Mouse (Mus musculus): ENCODE results near the gene Rbl2. TPM values are rescaled to one million over a fixed set of nuclear protein-coding genes. Genes with fewer than 3 reads are reported as not detected.

Rbl2 gene
- polyA plus RNA-seq, 1 experiment from 2014 or later, result 20.0 TPM

DNA sequence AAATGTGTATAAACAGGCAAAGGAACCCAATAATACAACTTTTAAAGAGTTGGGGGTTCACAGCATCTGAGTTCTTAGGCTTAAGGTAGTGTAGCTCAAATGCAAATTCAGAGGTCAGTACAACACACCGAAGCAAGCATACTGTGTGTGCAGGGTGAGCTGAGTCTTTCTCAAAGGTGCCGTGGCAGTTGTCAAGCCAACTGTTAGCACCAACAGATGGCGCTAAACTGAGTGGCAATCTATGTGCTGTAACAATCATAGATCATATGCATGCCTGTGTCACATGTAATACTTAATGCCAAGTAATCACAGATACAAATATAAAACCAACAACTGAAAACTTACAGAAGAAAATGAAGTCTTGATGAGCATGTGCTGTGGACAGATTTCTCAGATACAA lies 48.3 kb downstream of the Rbl2 start:
- peaks cover 31% of the 10 kb centered on the region for H3K36me3 ChIP-seq (ENCODE audit: control insufficient read depth, insufficient read depth, low read length)
- no peaks in the 10 kb centered on the region for H3K27me3 ChIP-seq (replicated peaks; ENCODE audit: control insufficient read depth, insufficient read depth, low read length)
- no peak overlapping the region for H3K9ac ChIP-seq (ENCODE audit: low read depth, low read length)
- no peaks in the 10 kb centered on the region for H3K9me3 ChIP-seq (ENCODE audit: control insufficient read depth, low read length)
- ATAC-seq, result no peak
- H3K27ac ChIP-seq (ENCODE audit: low read depth, low read length), result no peak overlapping the region
- H3K4me3 ChIP-seq (ENCODE audit: low read length), result no peak overlapping the region
- no peak overlapping the region for H3K4me2 ChIP-seq (ENCODE audit: low read length)
- 78% methylated on average over 3 of the region's 3 CpGs for WGBS
- no peaks in the 10 kb centered on the region for H3K4me1 ChIP-seq (ENCODE audit: control insufficient read depth, insufficient read depth, low read depth, low read length)

DNA sequence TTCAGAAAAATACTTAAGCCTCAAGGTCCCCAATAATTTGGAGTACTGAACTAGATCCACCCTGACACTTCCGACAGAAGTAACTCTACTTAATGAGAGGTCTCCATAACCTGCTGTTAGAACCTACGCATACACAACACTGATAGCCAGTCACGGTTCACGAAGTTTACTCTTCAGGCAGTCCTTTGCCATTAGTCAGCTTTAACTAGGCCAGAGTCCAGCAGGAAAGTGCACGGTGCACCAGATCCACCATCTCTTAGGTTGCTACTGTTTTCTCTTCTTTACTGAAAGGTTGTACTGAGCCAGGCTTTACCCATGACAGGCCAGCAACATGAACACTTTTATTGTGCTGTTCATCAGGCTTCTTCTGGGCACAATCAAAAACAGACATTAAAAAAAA lies 54.5 kb downstream of the Rbl2 start:
- Histone ChIP-seq H3K4me3 (ENCODE audit: low read length) (no peak overlapping the region), H3K27ac (ENCODE audit: low read depth, low read length) (no peak overlapping the region), H3K9ac (ENCODE audit: low read depth, low read length) (no peak overlapping the region), H3K36me3 (ENCODE audit: control insufficient read depth, insufficient read depth, low read length) (peaks cover 59% of the 10 kb centered on the region), H3K27me3 (replicated peaks; ENCODE audit: control insufficient read depth, insufficient read depth, low read length) (no peaks in the 10 kb centered on the region), H3K9me3 (ENCODE audit: control insufficient read depth, low read length) (no peaks in the 10 kb centered on the region), H3K4me2 (ENCODE audit: low read length) (no peak overlapping the region), H3K4me1 (ENCODE audit: control insufficient read depth, insufficient read depth, low read depth, low read length) (no peaks in the 10 kb centered on the region)
- WGBS, result 96% methylated on average over 5 of the region's 5 CpGs
- ATAC-seq, result no peak

DNA sequence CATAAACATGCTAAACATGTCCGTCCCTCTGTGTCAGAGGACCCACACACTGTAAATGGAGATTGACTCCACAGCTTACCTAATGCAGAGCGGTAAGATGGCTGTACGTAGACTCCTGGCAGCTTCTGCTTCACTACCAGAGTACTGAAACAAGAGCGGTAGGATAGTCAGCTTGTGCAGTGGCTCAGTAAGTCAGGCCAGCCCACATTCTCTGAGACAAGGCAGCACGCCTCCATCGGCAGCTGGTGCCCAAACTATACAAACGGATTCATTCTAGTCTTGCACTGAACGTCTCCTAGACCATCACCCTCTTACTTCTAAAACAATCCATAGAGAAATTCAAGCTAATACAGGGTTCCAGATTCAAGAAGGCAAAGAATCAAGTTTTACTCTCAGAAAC lies 56.9 kb downstream of the Rbl2 start:
- no peak overlapping the region for H3K4me2 ChIP-seq (ENCODE audit: low read length)
- peaks cover 52% of the 10 kb centered on the region for H3K36me3 ChIP-seq (ENCODE audit: control insufficient read depth, insufficient read depth, low read length)
- no peaks in the 10 kb centered on the region for H3K9me3 ChIP-seq (ENCODE audit: control insufficient read depth, low read length)
- no peak overlapping the region for H3K27ac ChIP-seq (ENCODE audit: low read depth, low read length)
- 95% methylated on average over 8 of the region's 8 CpGs for WGBS
- H3K4me1 ChIP-seq (ENCODE audit: control insufficient read depth, insufficient read depth, low read depth, low read length), result peaks cover 2% of the 10 kb centered on the region
- H3K27me3 ChIP-seq (replicated peaks; ENCODE audit: control insufficient read depth, insufficient read depth, low read length), result no peaks in the 10 kb centered on the region
- no peak for ATAC-seq
- H3K9ac ChIP-seq (ENCODE audit: low read depth, low read length), result no peak overlapping the region
- H3K4me3 ChIP-seq (ENCODE audit: low read length), result no peak overlapping the region

DNA sequence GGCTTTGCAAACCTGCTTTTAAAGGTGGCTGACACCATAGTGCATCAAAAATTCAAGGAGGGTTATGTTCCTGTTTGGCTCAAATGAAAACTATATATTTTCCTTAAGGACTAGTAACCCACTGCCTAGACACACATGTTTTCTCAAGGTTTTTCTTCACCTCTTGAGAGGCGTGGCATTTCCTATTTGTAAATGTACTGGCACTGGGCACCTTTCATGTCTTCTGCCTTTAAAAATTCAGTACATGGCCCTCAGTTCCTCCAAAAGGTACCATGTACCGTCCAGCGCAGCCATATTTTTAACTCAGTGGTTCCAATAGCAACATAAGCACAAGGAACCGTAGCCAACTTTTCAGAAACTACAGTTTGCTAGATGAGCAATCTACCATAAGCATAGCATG lies 62.9 kb downstream of the Rbl2 start:
- Histone ChIP-seq H3K4me2 (ENCODE audit: low read length) (peak overlapping the region; percentile 84), H3K27me3 (replicated peaks; ENCODE audit: control insufficient read depth, insufficient read depth, low read length) (no peaks in the 10 kb centered on the region), H3K9me3 (ENCODE audit: control insufficient read depth, low read length) (no peaks in the 10 kb centered on the region), H3K4me1 (ENCODE audit: control insufficient read depth, insufficient read depth, low read depth, low read length) (peaks cover 13% of the 10 kb centered on the region), H3K9ac (ENCODE audit: low read depth, low read length) (peak overlapping the region; percentile 95), H3K27ac (ENCODE audit: low read depth, low read length) (no peak overlapping the region), H3K36me3 (ENCODE audit: control insufficient read depth, insufficient read depth, low read length) (peaks cover 10% of the 10 kb centered on the region; the same call in 1 of the 2 replicates), H3K4me3 (ENCODE audit: low read length) (peak overlapping the region; percentile 98)
- no peak for ATAC-seq
- WGBS, result 79% methylated on average over 4 of the region's 4 CpGs

- peak overlapping the region; percentile 89 for H3K27ac ChIP-seq (ENCODE audit: low read depth, low read length)
- no peaks in the 10 kb centered on the region for H3K27me3 ChIP-seq (replicated peaks; ENCODE audit: control insufficient read depth, insufficient read depth, low read length)
- no peaks in the 10 kb centered on the region for H3K9me3 ChIP-seq (ENCODE audit: control insufficient read depth, low read length)
- peaks cover 6% of the 10 kb centered on the region; the same call in 1 of the 2 replicates for H3K36me3 ChIP-seq (ENCODE audit: control insufficient read depth, insufficient read depth, low read length)
- H3K4me3 ChIP-seq (ENCODE audit: low read length), result peak overlapping the region; percentile 98
- WGBS, result under 1% methylated on average over 35 of the region's 58 CpGs
- peaks cover 13% of the 10 kb centered on the region for H3K4me1 ChIP-seq (ENCODE audit: control insufficient read depth, insufficient read depth, low read depth, low read length)
- peak overlapping the region; percentile 95 for H3K9ac ChIP-seq (ENCODE audit: low read depth, low read length)
- H3K4me2 ChIP-seq (ENCODE audit: low read length), result peak overlapping the region; percentile 84
- peak; percentile 65; the same call in 1 of the 2 replicates for ATAC-seq
These were observed 63.7 kb downstream of the Rbl2 start for GRCm38 (mm10) chr8:91133441-91134069.

DNA sequence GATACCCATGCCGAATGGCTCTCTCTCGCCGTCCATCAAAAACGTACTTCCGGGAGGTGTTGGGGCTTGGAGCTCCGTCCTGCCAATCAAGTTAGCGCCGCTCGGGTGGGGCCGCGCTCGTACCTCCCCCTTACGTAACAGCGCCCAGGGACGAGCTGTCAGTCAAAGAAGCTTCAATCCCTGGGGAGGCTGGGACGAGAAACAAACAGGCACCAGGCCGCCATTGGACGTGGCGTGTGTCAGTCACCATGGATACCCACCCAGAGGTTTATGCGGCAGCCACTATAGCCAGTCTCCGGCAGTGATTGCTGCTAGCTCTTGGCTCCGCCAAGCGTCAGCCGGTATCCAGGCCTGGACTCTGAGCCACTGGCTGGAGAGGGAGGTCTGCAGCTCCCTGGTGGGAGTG lies 64.2 kb downstream of the Rbl2 start:
- peak overlapping the region; percentile 79 for H3K27ac ChIP-seq (ENCODE audit: low read depth, low read length)
- peak overlapping the region; percentile 59 for H3K9ac ChIP-seq (ENCODE audit: low read depth, low read length)
- peak overlapping the region; percentile 53 for H3K4me2 ChIP-seq (ENCODE audit: low read length)
- peaks cover 13% of the 10 kb centered on the region for H3K4me1 ChIP-seq (ENCODE audit: control insufficient read depth, insufficient read depth, low read depth, low read length)
- 0 out of 2 replicates have a peak, but pooled peaks cover 4% of the 10 kb centered on the region for H3K36me3 ChIP-seq (ENCODE audit: control insufficient read depth, insufficient read depth, low read length)
- H3K27me3 ChIP-seq (replicated peaks; ENCODE audit: control insufficient read depth, insufficient read depth, low read length), result no peaks in the 10 kb centered on the region
- peak overlapping the region; percentile 98 for H3K4me3 ChIP-seq (ENCODE audit: low read length)
- peak; percentile 98 for ATAC-seq
- 0% methylated on average over 24 of the region's 24 CpGs for WGBS
- H3K9me3 ChIP-seq (ENCODE audit: control insufficient read depth, low read length), result no peaks in the 10 kb centered on the region

- Histone ChIP-seq H3K27me3 (replicated peaks; ENCODE audit: control insufficient read depth, insufficient read depth, low read length) (no peaks in the 10 kb centered on the region), H3K9me3 (ENCODE audit: control insufficient read depth, low read length) (no peaks in the 10 kb centered on the region), H3K4me3 (ENCODE audit: low read length) (peak overlapping the region; percentile 98; the same call in 1 of the 2 replicates), H3K9ac (ENCODE audit: low read depth, low read length) (no peak overlapping the region), H3K4me1 (ENCODE audit: control insufficient read depth, insufficient read depth, low read depth, low read length) (peaks cover 13% of the 10 kb centered on the region), H3K27ac (ENCODE audit: low read depth, low read length) (peak overlapping the region; percentile 79), H3K4me2 (ENCODE audit: low read length) (peak overlapping the region; percentile 53), H3K36me3 (ENCODE audit: control insufficient read depth, insufficient read depth, low read length) (no peaks in the 10 kb centered on the region)
- 43% methylated on average over 12 of the region's 12 CpGs for WGBS
- no peak for ATAC-seq
These were observed 64.8 kb downstream of the Rbl2 start for GRCm38 (mm10) chr8:91134659-91135058.

GRCm38 (mm10) chr8:91135308-91136181 lies 65.7 kb downstream of the Rbl2 start:
- Histone ChIP-seq H3K27me3 (replicated peaks; ENCODE audit: control insufficient read depth, insufficient read depth, low read length) (no peaks in the 10 kb centered on the region), H3K36me3 (ENCODE audit: control insufficient read depth, insufficient read depth, low read length) (no peaks in the 10 kb centered on the region), H3K4me1 (ENCODE audit: control insufficient read depth, insufficient read depth, low read depth, low read length) (peaks cover 13% of the 10 kb centered on the region), H3K4me3 (ENCODE audit: low read length) (no peak overlapping the region), H3K27ac (ENCODE audit: low read depth, low read length) (no peak overlapping the region), H3K9me3 (ENCODE audit: control insufficient read depth, low read length) (no peaks in the 10 kb centered on the region), H3K4me2 (ENCODE audit: low read length) (no peak overlapping the region), H3K9ac (ENCODE audit: low read depth, low read length) (no peak overlapping the region)
- no peak for ATAC-seq
- 66% methylated on average over 14 of the region's 14 CpGs for WGBS

DNA sequence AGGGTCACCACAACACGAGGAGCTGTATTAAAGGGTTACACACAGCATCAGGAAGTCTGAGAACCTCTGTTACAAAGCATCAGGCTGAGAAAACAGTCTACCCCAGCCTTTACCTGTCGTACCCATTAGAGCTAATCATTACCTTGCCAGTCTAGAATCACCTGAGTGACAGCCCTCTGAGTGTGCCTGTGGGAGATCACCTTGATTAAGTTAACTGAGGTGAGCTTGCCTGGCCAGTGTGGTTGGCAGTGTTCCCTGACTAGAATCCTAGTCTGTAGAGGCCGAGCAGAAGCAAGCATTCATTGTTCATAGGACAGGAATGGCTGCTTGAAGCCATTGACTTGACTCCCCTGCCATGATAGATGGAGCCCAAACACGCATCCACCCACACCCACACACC lies 71.0 kb downstream of the Rbl2 start:
- no peak for ATAC-seq
- Histone ChIP-seq H3K9ac (ENCODE audit: low read depth, low read length) (no peak overlapping the region), H3K9me3 (ENCODE audit: control insufficient read depth, low read length) (no peaks in the 10 kb centered on the region), H3K4me3 (ENCODE audit: low read length) (no peak overlapping the region), H3K36me3 (ENCODE audit: control insufficient read depth, insufficient read depth, low read length) (no peaks in the 10 kb centered on the region), H3K27ac (ENCODE audit: low read depth, low read length) (no peak overlapping the region), H3K4me2 (ENCODE audit: low read length) (no peak overlapping the region), H3K4me1 (ENCODE audit: control insufficient read depth, insufficient read depth, low read depth, low read length) (no peaks in the 10 kb centered on the region), H3K27me3 (replicated peaks; ENCODE audit: control insufficient read depth, insufficient read depth, low read length) (no peaks in the 10 kb centered on the region)
- WGBS, result 95% methylated on average over 4 of the region's 4 CpGs
